Mouse (Mus musculus) liver, adult 2 months (tissue): ENCODE measurements at regions not wholly inside any gene's neighbourhood (a gene's known extent, or its start where the extent isn't known, plus 50 kb on each side); places are given as distances from the start of the nearest gene placed in this dataset.

ENCODE experiments used
- CTCF ChIP-seq: fragments of 200-500 bp; IDR thresholded peaks from 2 replicates; pipeline ENCODE4 v1.5.1; 2011; ENCODE audit warnings: low read depth, low read length, control low read depth
- POLR2A ChIP-seq: fragments of 200-500 bp; IDR thresholded peaks from 2 replicates; pipeline ENCODE4 v1.6.1; 2011; ENCODE audit warnings: low read length, control low read depth; ENCODE audit not compliant: insufficient read depth; ENCODE audit errors: extremely low read depth

- no peak for TF ChIP-seq CTCF
- no peak for TF ChIP-seq POLR2A
Measured at GRCm38 (mm10) chr5:125985356-125985755, 453.8 kb downstream of the Tmem132b start.
